Mouse (Mus musculus) CH12.LX (cell line): Measurements from ENCODE around the gene Nemp1. TPM values are rescaled to one million over a fixed set of nuclear protein-coding genes. Genes with fewer than 3 reads are reported as not detected.
"Not testable (repeated sequence)": the region's sequence is repeated elsewhere in the genome, so short reads cannot be mapped to it uniquely, and the experiment has no call there.

Experiments
- DNase-seq: peaks from one replicate; pipeline ENCODE4 v3.0.0-alpha.2; 2013; ENCODE audit errors: extremely low read depth
- H3K27ac ChIP-seq: 2 replicates; pipeline ENCODE4 v1.5.1; 2012; ENCODE audit warnings: low read depth, mild to moderate bottlenecking, control low read depth, moderate library complexity; ENCODE audit not compliant: insufficient read depth
- H3K27me3 ChIP-seq: replicated peaks from 2 replicates; pipeline ENCODE3; 2012; ENCODE audit warnings: inconsistent platforms
- H3K36me3 ChIP-seq, 2 experiments: replicated peaks in 1 of 2; 2 replicates each; pipeline versions ENCODE3 to v1.6.1; 2012; ENCODE audit warnings: inconsistent platforms in 1 of 2, low read length in 1 of 2, mild to moderate bottlenecking in 1 of 2, mixed read lengths in 1 of 2, moderate library complexity in 1 of 2; ENCODE audit not compliant: control insufficient read depth in 1 of 2, insufficient read depth in 1 of 2
- H3K4me1 ChIP-seq, 2 experiments: 2 replicates each; pipeline ENCODE4 v1.6.1; 2012; ENCODE audit warnings: inconsistent platforms in 1 of 2, moderate library complexity in 1 of 2; ENCODE audit not compliant: insufficient read depth in 2 of 2, control insufficient read depth in 1 of 2
- H3K4me2 ChIP-seq: 2 replicates; pipeline ENCODE4 v1.6.1; 2012; ENCODE audit warnings: low read depth, mild to moderate bottlenecking, control low read depth; ENCODE audit not compliant: poor library complexity, insufficient read depth, severe bottlenecking
- H3K4me3 ChIP-seq, 3 experiments: fragments of 150-350 bp in 1 of 3; sonication (generic) in 1 of 3; replicated peaks in 1 of 3; 2 replicates each; pipeline versions ENCODE3 to v1.5.1; 2011 to 2012; ENCODE audit warnings: low read depth in 2 of 3, low read length in 2 of 3, mild to moderate bottlenecking in 2 of 3, moderate library complexity in 2 of 3, control low read depth in 1 of 3, improper control_type of control experiment in 1 of 3, inconsistent platforms in 1 of 3, mixed read lengths in 1 of 3; ENCODE audit not compliant: poor library complexity in 1 of 3
- H3K79me2 ChIP-seq: replicated peaks from 2 replicates; pipeline ENCODE4 v1.6.1; 2012; ENCODE audit warnings: mild to moderate bottlenecking, moderate library complexity; ENCODE audit not compliant: control insufficient read depth, poor library complexity, insufficient read depth, severe bottlenecking; ENCODE audit errors: extremely low read depth
- H3K9ac ChIP-seq: 2 replicates; pipeline ENCODE4 v1.6.1; 2012; ENCODE audit warnings: low read depth, mild to moderate bottlenecking, control low read depth, moderate library complexity; ENCODE audit not compliant: insufficient read depth
- H3K9me3 ChIP-seq: replicated peaks from 2 replicates; pipeline ENCODE3; 2012; ENCODE audit warnings: low read length, inconsistent platforms, mixed read lengths
- BHLHE40 ChIP-seq: IDR thresholded peaks from 2 replicates; pipeline ENCODE4 v1.6.1; 2011; ENCODE audit warnings: mild to moderate bottlenecking, low read depth, low read length, improper control_type of control experiment
- CHD2 ChIP-seq: IDR thresholded peaks from 2 replicates; pipeline ENCODE4 v1.6.1; 2011; ENCODE audit warnings: low read length, improper control_type of control experiment
- E2F4 ChIP-seq: IDR thresholded peaks from 2 replicates; pipeline ENCODE4 v1.6.1; 2011; ENCODE audit warnings: low read depth, low read length, improper control_type of control experiment; ENCODE audit not compliant: insufficient replicate concordance
- ELF1 ChIP-seq: IDR thresholded peaks from 2 replicates; pipeline ENCODE4 v1.6.1; 2014; ENCODE audit warnings: low read depth, mild to moderate bottlenecking, inconsistent platforms, low read length, improper control_type of control experiment
- GABPA ChIP-seq: IDR thresholded peaks from 2 replicates; pipeline ENCODE4 v1.6.1; 2012; ENCODE audit warnings: low read depth, low read length, improper control_type of control experiment, inconsistent platforms; ENCODE audit not compliant: insufficient replicate concordance
- HCFC1 ChIP-seq: IDR thresholded peaks from 2 replicates; pipeline ENCODE4 v1.6.1; 2012; ENCODE audit warnings: low read depth, mild to moderate bottlenecking, inconsistent platforms, low read length, improper control_type of control experiment
- IRF4 ChIP-seq: IDR thresholded peaks from 2 replicates; pipeline ENCODE4 v1.6.1; 2014; ENCODE audit warnings: low read depth, mild to moderate bottlenecking, inconsistent platforms, low read length, improper control_type of control experiment
- JUND ChIP-seq: conservative IDR thresholded peaks from 2 replicates; pipeline ENCODE4 v1.6.1; 2011; ENCODE audit warnings: low read depth, low read length, improper control_type of control experiment
- KAT2A ChIP-seq: IDR thresholded peaks from 2 replicates; pipeline ENCODE4 v1.6.1; 2012; ENCODE audit warnings: low read length, improper control_type of control experiment, inconsistent platforms; ENCODE audit not compliant: insufficient replicate concordance
- MAFK ChIP-seq: IDR thresholded peaks from 2 replicates; pipeline ENCODE4 v1.6.1; 2011; ENCODE audit warnings: low read length, improper control_type of control experiment; ENCODE audit not compliant: insufficient replicate concordance
- MAZ ChIP-seq: IDR thresholded peaks from 2 replicates; pipeline ENCODE4 v1.6.1; 2012; ENCODE audit warnings: low read depth, mild to moderate bottlenecking, inconsistent platforms, low read length, improper control_type of control experiment, moderate library complexity
- MXI1 ChIP-seq: IDR thresholded peaks from 2 replicates; pipeline ENCODE4 v1.6.1; 2011; ENCODE audit warnings: mild to moderate bottlenecking, low read depth, low read length, improper control_type of control experiment
- POLR2A ChIP-seq: IDR thresholded peaks from 2 replicates; pipeline ENCODE4 v1.6.1; 2011; ENCODE audit warnings: low read depth, mild to moderate bottlenecking, improper control_type of control experiment, low read length
- RAD21 ChIP-seq: IDR thresholded peaks from 2 replicates; pipeline ENCODE4 v1.6.1; 2011; ENCODE audit warnings: low read depth, mild to moderate bottlenecking, low read length, improper control_type of control experiment, moderate library complexity
- RCOR1 ChIP-seq: conservative IDR thresholded peaks from 2 replicates; pipeline ENCODE4 v1.6.1; 2012; ENCODE audit warnings: low read depth, mild to moderate bottlenecking, inconsistent platforms, low read length, improper control_type of control experiment
- USF2 ChIP-seq: conservative IDR thresholded peaks from 2 replicates; pipeline ENCODE4 v1.6.1; 2011; ENCODE audit warnings: low read depth, low read length, improper control_type of control experiment
- ZC3H11A ChIP-seq: IDR thresholded peaks from 2 replicates; pipeline ENCODE4 v1.6.1; 2012; ENCODE audit warnings: low read depth, mild to moderate bottlenecking, inconsistent platforms, low read length, improper control_type of control experiment
- ZMIZ1 ChIP-seq: IDR thresholded peaks from 2 replicates; pipeline ENCODE4 v1.6.1; 2012; ENCODE audit warnings: low read depth, mild to moderate bottlenecking, inconsistent platforms, low read length, improper control_type of control experiment
- ZNF384 ChIP-seq: IDR thresholded peaks from 2 replicates; pipeline ENCODE4 v1.6.1; 2012; ENCODE audit warnings: low read depth, low read length, improper control_type of control experiment, inconsistent platforms
- dilution Hi-C: fragments of 300-500 bp; cut with MboI; formaldehyde crosslinking; loops from 2 replicates; pipeline ENCODE4 v1.14.3; 2020; ENCODE audit warnings: low sequenced_read_pairs; ENCODE audit not compliant: extremely low pct_unique_long_range_greater_than_20kb, extremely low pct_ligation_motif_present
- in situ Hi-C: fragments of 300-500 bp; cut with MboI; formaldehyde crosslinking; loops from 3 replicates; pipeline ENCODE4 v1.14.3; 2019; ENCODE audit warnings: low sequenced_read_pairs, low pct_ligation_motif_present, low pct_unique_long_range_greater_than_20kb, mixed read lengths
- polyA plus RNA-seq: library from polyadenylated mRNA; unstranded; fragments of >175 nt; gene quantifications from 2 replicates; pipeline ENCODE4 v1.2.1, GENCODE M21; 2012; ENCODE audit warnings: low read depth; ENCODE audit not compliant: insufficient read length
- total RNA-seq, 2 experiments: library from RNA; depleted of rRNA; stranded (reverse); fragments of 300-350 nt in 1 of 2; fragments of >200 nt in 1 of 2; gene quantifications; 2 replicates each; pipeline ENCODE4 v1.2.3; 2012 to 2014

Gene Nemp1
- total and polyA plus RNA-seq, 3 experiments = 8.3 to 17.4 (median 13.2) TPM

DNA sequence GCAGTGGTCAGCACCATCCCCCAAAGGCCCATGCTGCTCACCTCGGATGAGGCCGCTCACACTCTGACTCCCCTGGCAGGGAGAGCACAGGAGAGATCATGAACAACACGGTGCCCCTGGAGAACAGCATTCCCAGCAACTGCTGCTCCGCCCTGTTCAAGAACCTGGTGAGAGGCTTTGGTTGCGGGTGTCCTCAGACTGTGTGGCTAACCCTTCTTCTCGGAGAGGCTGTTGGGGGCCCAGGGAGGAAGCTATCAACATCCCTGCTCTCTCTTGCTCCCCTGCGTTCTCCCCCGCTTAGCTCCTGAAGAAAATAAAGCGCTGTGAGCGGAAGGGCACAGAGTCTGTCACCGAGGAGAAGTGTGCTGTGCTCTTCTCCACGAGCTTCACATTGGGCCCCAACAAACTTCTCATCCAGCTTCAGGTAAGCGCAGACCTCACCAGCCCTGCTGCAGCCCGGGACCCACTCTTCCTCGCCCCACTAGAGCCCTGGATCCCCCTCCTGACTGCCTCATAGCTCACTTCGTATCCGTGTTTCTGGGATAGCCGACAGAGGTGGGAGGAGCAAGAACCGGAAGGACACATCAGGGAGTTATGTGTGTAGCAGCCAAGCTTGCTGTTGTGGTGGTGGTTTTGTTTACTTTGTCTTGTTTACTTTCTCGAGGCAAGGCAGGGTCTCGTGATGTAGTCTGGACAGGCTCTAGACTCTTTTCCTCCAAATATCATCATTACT lies 13.6 kb upstream of the Nemp1 start:
- in situ Hi-C loops = no loop called here
- peaks cover 0 to 10% of the 10 kb centered on the region in 2 experiments; a peak in 2 of 4 replicates for H3K4me1 ChIP-seq
- H3K36me3 ChIP-seq = peaks cover 86 to 93% of the 10 kb centered on the region in 2 experiments
- no peak overlapping the region for H3K4me2 ChIP-seq
- H3K27ac ChIP-seq = no peak overlapping the region
- no peak overlapping the region for H3K9ac ChIP-seq
- TF ChIP-seq KAT2A (no peak), GABPA (no peak), RCOR1 (no peak), ZMIZ1 (no peak), BHLHE40 (no peak), ZNF384 (no peak), MXI1 (no peak), ZC3H11A (no peak), CHD2 (no peak), POLR2A (no peak), E2F4 (no peak), RAD21 (no peak), IRF4 (no peak), USF2 (no peak), MAFK (no peak)
- no peaks in the 10 kb centered on the region for H3K9me3 ChIP-seq
- H3K4me3 ChIP-seq = no peak overlapping the region
- dilution Hi-C loops = no loop called here
- DNase-seq = no peak
- no peaks in the 10 kb centered on the region for H3K27me3 ChIP-seq
- H3K79me2 ChIP-seq = no peaks in the 10 kb centered on the region

DNA sequence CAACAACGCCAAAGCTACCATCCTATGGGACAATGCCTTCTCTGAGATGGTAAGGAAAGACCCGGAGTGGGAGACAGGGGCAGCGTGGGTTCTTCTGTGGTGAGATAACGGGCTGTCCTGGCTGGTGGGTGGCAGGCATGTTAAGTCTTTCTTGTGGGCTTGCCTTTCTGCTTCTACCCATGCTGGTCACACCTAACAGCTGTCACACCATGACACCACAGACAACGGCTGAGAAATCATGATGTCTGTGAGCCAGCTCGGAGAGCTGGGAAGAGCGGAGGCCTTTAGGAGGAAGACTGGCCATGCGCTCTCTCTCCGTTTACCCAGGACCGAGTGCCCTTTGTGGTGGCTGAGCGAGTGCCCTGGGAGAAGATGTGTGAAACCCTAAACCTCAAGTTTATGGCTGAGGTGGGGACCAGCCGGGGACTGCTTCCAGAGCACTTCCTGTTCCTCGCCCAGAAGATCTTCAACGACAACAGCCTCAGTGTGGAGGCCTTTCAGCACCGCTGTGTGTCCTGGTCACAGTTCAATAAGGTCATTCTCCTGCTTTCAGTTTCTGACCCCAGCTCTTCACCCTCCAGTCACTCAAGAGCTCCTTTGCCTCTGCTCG lies 11.6 kb upstream of the Nemp1 start:
- Histone ChIP-seq H3K4me3 (no peak overlapping the region), H3K4me1 (peaks cover 0 to 9% of the 10 kb centered on the region in 2 experiments; a peak in 2 of 4 replicates), H3K36me3 (peaks cover 89 to 94% of the 10 kb centered on the region in 2 experiments), H3K79me2 (no peaks in the 10 kb centered on the region), H3K4me2 (no peak overlapping the region), H3K27me3 (no peaks in the 10 kb centered on the region), H3K9me3 (no peaks in the 10 kb centered on the region), H3K27ac (no peak overlapping the region), H3K9ac (no peak overlapping the region)
- DNase-seq = no peak
- dilution Hi-C loops (no loop called here), in situ Hi-C loops (no loop called here)
- TF ChIP-seq KAT2A = no peak
- no peak for TF ChIP-seq USF2
- TF ChIP-seq GABPA = no peak
- TF ChIP-seq RAD21 = no peak
- no peak for TF ChIP-seq HCFC1
- TF ChIP-seq E2F4 = no peak
- no peak for TF ChIP-seq JUND
- no peak for TF ChIP-seq MAZ
- no peak for TF ChIP-seq ELF1

DNA sequence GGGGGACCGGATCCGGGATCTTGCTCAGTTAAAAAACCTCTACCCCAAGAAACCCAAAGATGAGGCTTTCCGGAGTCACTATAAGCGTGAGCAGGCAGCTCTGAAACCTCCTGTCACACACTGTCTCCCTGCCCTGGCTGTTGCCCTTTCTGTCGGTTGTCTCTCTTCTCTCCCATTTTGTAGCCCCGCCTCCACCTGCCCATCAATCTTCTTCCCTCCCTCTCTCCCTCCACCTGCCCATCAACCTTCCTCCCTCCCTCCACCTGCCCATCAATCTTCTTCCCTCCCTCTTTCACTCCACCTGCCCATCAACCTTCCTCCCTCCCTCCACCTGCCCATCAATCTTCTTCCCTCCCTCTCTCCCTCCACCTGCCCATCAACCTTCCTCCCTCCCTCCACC lies 9.1 kb upstream of the Nemp1 start:
- dilution Hi-C loops, H3K9me3 ChIP-seq, H3K79me2 ChIP-seq, H3K27ac ChIP-seq, DNase-seq, H3K4me2 ChIP-seq, H3K27me3 ChIP-seq, in situ Hi-C loops, H3K9ac ChIP-seq, H3K4me3 ChIP-seq: not testable (repeated sequence)
- H3K36me3 ChIP-seq = peaks cover 70 to 83% of the 10 kb centered on the region in 2 experiments
- peaks cover 12 to 32% of the 10 kb centered on the region in 2 experiments for H3K4me1 ChIP-seq
